Mouse (Mus musculus) c-Kit-negative CD71-positive TER-119-positive erythroid progenitor cells, embryonic 14.5 days (primary cell): Measurements from ENCODE around the gene Crtac1.
A peak's percentile ranks its signal among the peaks of the same experiment; 100 is the strongest.

Experiments used
- DNase-seq: peaks from one replicate; pipeline ENCODE4 v3.0.0-alpha.2; 2013; ENCODE audit warnings: low read depth, low spot score

Crtac1 gene

DNA sequence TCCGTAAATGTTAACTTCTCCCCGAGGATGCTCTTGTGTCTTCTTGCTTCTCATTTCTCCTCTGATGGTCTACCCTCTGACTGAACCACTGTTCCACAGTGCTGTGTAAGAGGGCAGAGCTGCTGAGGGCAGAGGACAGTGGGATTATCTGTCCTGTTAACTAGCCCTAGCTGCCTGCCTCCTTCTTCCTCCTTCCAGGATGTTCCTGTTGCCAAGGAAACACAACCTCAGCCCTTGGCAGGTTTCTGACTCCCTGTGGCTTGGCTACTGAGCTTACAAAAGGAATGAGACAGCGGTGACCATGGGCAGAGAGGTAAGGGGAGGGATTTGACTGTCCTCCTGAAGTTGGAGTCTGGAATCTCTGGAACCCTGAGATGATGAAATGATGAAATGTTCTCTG lies 152.0 kb downstream of the Crtac1 start:
- no peak for DNase-seq

DNA sequence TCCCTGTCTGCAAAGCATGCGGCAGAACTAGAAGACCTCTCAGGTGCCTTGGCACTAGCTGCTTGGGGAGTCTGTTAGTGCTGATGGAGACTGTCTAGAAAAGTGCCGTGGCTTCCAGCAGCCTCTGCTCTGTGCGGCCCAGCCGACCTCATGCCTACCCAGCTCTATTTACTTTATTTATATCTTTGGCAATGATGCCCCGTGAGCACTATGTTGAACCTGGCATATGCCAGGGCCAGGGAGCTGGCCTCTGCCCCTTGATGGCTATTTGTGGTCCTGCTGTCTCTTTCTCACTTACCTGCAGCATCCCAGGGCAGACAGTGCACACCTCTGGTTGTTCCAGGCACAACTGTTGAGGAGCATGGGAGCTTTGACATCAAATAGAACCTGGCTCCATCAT lies 153.1 kb downstream of the Crtac1 start:
- no peak for DNase-seq

DNA sequence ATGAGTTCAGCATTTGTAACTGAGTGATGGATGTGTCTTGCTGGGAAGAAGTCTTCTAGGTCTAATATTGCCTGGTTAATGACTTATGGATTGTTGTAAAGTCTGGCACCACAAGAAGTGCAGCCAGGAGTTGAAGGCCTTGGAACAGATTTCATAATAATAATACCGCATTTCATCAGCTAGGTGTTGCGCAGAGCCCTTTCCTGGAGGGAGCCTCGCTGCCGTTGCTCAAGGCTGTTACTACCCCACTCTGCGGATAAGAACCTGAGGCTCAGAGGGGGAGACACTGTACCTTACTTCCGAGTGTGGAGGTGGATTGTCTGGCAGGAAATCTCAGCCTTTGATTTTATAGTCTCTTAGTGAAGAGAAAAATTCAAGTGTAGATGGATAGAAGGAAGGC lies 154.3 kb downstream of the Crtac1 start:
- no peak for DNase-seq

DNA sequence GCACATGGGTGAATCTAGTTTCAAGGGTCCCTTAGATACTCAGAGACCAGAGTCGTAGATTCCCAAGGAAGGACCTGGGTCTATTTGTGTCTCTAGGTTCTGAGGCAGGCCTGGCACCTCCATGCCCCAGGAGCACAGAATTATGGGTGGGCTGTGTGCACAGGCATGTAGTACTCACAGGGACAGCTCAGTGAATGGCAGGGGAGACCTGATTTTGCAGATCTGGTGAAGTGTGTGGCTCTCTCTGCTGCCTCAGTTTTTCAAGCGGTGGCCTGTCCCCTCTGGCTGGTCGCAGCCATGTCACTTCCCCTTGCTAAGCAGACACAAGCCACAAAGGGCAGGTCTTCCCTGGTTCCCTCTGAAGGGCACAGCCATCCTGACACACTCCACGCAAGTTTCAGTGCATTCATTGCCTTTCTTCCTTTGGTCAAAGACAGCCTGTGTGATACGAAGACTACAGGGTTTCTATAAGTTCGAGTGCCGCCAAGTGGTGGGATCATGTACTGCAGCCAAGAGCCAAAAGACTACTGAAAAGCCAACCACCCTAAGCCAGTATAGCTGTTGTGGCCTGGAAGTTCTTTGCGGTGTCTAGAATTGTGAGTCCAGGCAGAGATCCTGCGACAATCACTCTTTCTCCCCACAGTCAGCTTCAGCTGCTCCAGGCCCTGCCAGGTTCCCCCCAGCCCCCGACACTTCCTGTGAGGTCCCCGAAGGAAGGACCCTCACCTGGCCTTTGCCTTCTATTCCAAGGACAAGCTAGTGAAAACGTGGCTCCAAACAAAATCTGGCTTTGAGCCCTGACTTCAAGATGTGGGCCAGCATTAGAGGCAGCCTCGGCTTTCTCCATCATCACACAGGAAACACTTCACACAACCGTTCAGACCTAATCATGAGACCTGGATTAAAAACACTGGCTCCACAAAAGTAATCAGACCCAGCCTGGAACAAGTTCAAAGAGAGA lies 159.3 kb downstream of the Crtac1 start:
- DNase-seq: peak; percentile 36

DNA sequence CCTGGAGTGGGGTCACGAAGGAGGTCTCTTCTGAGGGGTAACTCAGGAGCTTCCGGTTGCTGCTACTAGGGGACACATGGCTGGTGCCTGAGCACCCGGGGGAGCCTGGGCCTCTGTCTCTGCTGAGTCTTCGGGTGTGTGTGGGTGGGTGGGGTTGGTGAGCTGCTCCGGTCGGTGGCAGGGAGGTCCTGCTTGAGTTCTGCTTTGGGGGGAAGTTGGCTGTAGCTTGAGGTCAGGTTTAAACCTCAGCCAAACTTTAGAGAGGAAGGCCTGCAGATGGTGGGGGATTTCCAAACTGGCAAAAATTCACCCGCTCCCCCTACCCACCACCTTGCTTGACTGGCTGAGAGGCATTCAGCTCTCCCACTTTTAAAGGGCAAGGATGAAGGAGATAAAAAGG lies 160.4 kb downstream of the Crtac1 start:
- DNase-seq: no peak

DNA sequence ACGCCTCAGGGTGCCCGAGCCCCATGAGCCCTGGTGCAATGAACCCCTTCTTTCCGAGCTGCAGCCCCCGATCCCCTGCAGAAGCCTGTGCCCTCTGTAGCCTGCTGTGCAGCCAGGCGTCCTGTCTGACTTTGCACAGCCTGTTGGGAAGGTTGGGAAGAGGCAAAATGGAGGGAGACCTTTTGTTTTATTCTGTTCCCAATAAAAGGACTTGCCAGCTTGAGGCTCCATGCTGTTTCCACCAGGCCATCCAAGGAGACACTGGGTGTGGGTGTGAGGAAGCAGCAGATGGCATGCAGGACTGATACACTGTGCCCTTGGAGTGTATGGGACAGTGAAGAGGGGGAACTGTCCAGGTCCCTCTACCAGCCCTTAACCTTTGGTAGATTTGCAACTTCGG lies 161.5 kb downstream of the Crtac1 start:
- no peak for DNase-seq

DNA sequence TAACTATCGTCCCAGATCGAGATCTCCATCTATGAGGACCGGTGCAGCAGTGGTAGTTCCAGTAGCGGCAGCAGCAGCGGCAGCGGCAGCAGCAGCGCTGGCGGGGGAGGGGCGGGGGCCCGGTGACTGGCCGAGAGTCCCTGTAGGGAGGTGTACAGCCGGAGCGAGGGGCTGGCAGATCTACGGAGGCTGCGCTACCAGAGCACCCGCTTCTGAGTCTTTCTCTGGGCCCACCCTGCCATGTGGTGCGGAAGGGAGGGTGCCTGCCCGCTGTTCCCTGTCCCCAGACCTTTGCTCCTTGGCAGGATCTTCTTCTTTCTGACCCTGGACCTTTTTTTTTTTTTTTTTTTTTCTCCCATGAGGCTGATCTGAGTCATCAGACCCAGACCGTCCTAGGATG lies 163.2 kb downstream of the Crtac1 start:
- no peak for DNase-seq

DNA sequence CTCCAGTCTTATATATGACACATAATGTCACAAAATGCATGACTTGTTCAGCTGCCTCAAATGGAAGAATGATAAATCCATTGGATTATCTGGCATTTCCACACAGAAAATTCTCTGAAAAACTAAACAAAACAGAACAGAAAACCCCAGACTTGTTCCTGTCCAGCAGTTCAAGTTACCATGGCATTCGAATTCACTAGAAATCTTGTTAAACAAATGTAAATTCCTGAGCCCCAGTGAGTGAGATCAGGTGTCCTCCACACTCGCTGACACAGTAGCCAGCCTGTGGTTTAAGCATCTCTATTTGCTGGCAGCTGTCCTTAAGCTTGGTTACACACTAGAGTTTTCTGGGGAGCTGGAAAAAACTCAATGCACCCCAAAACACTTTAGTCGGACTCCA lies 168.1 kb downstream of the Crtac1 start:
- DNase-seq: no peak

DNA sequence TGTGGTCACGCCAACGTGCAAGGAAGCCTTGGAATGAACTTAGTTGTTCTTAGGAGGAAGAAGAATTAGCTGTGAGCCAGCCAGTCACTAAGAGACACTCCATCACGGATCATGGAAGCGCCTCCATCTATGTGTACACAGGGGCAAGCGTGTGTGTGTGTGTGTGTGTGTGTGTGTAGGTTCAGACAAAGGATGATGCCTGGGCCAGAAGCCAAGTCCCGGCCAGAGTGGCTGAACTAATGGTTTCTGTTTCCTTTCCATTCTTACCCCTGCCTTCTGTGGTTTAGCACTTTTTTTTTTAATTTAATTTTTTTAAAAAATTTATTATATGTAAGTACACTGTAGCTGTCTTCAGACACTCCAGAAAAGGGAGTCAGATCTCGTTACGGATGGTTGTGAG lies 171.1 kb downstream of the Crtac1 start:
- no peak for DNase-seq

DNA sequence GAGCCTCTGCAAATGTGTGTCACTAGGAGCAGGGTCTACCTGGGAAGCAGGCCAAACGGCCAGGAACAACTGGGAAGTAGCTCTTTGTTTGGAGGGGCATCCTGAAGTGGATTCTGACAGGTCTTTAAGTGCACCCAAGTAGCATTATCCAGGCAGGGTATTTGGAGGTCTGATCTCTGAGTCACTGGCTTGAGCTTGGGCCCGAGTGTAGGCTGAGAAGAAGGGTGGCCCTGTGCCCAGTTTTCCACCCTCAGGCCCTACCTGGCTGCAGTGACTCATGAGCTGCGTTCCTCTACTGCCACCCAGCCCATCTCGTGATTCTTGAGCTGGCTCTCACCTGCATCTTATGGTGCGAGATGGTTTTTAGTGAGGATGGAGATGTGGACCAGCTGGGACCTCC lies 173.0 kb downstream of the Crtac1 start:
- DNase-seq: no peak

DNA sequence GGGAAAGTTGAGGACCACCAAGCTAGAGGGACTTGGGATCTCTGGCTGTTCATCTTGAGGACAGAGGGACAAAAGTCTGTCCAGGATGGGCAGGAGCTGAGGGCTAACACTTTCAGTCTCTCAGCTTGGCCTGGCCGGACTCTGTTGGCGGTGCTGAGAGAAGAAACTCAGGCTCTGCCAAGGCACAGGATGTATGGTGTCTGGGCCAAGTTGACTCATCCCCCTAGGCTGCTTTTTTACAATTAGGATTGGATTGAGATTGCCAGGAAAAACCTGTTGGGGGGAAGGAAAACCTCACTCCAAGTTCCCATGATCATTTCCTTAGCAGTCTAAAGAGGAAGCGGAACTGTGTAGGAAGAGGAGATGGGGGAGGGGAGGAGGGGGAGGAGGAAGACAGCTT lies 173.6 kb downstream of the Crtac1 start:
- DNase-seq: no peak

DNA sequence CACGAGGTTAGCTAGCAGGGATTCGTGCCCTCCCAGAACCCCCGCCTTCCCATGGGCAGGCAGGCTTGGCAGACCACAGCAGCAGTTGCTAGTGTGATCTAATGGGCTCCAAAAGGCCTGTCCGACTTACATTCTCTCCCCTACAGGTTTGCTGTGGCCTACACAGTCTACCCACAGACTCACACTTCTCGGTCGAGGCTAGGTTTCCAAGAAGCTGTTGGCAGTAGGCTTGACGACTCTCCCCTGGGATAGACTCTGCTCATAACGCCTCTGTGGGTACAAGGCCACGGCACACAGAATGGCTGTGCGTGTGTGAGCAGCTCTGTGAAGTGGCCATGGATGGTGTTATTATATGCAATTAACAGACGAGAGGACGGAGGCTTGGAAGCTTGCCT lies 174.3 kb downstream of the Crtac1 start:
- DNase-seq: no peak

DNA sequence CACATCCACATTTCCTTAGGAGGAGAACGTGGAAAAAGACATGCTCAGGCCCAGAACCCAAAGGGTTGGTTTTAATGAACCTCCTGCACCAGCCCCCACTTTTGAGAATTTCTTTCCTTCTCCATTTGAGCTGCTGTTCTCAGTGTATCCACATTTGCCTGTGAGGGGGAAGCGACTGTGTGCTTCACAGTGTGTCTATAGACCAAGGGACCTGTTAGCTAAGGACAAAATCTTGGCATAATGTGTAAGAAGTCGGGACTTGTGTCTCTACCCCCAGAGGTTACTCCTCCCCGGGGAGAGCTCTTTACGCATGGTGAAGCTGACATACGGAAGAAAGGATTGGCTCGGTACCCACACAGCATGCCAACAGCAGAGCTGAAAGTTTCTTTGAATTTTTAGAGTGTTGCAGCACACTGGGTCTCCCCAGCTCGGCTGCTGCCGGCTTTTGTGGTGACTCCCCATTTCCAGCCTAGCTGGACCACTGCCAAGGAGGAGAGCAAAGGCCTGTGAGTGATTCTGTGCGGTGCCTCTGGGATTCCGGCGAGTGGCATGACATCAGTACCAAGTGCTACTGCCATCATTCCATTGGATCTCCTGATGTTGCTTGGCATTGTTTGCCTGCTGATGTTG lies 174.9 kb downstream of the Crtac1 start:
- no peak for DNase-seq

DNA sequence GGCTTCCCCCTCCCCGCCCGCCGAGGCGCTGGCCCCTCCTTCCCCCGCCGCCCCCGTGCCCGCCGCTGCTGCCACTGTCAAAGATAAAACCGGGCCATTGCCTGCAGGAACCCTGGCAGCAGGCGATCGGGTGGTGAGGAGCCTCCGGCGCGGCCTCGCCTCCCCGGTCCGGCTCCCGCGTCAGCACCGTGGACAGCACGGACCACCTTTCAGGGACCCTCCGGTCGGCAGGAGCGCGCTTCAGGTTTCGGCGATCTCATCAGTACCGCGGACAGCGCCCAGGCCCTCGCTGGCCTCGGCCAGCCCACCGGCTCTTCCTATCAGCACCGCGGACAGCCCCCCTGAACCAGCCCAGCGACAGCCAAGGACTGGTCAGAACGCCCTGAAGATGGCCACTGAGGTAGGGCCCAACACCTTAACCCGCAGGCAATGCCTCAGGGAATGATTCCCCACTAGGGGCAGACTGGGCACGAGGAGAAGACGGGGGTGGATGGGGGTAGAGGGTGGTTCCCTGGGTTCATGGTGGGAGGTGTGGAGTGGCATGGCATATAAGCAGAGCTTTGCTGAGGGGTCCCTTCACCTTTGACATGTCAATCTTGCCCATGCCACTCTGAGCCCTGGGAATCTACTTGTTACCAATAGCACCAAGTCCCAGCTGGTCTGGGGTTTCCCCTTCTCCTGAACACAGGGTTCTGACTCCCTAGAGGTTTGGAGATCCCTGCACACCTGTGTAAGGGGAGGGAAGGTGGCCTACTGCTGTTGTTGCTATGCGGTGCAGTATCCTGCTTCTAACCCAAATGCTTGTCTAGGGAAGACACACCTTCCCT lies 175.6 kb downstream of the Crtac1 start:
- DNase-seq: no peak

DNA sequence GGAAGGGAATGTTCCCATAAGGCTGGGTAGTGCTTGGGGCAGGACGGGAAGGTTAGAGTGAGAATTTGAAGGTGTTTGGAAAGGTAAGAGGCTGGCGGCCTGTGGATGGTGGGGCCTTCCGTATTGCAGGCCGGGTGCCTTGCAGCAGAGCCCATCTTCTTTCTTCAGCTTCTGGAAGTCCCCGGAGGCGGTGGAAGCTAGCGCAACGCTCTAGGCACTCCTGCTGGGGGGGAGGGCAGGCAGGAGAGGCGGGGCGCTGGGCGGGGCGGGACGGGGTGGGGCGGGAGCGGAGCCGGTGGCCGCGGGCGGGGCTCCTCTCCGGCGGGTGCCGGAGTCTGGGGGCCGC lies 176.2 kb downstream of the Crtac1 start:
- no peak for DNase-seq

DNA sequence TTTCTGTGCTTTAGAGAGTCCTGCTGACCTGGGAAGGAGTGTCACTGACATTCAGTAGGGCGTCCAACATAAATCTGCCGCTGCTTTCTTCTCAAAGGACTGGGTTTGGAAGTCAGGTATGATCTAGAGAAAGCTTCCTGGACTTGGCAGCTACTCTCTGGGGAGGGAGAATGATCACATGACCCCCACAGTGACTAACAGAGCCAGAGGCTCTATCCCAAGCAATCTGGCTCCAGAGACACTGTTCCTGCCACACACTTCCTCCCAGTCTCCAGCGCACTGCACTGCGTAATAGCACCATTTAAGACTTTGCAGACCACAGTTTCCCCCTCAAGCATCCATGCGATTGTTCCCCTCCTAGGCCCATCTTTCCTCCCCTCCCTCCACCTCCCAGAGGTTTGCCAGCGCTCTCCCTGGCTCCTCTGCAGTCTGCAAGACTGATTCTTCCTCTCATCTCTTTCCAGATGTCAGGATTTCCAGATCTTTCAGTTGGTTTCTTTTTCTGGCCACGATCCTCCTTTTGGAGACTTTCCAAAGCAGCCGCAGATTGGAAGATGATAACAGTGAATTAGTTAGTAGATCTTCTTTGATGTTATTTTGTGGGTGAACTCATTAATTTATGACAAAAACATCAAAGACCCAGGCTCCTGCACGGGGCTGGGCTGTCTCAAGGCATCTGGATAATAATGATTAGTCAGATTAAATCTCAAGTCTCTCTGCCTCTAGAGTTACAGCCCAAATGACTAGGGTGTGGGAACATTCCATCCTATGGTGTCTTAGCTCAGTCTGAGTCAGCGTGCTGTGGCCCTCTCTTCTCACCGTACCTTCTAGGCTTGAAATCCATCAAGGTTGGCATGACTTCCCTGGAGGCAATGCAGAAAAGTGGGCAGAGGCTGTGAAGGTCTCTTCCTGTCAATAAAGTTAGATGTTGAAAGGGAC lies 181.3 kb downstream of the Crtac1 start:
- DNase-seq: no peak

DNA sequence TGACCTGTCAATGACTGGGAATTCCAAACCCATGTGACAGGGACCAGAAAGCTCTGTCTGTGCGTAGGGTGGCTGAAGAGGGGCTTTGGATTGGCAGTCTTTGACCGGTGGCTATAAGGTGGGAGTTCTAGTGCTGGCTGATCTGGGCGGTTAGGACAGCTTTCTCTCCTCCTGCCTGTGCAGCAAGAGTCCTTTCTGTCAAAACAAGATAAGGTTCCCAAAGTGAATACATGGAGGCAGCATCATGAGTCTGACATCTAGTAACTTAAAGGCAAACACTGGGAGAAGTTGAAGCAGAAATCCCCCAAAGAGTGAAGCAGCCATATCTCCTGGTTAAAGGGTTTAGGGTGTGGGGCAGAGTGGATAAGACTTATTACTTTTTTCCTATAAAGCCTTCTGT lies 184.1 kb downstream of the Crtac1 start, which contains the start of gene Golga7b:
Golga7b (plus strand) TSS at position 56 of the 400 bp plus-strand sequence.
- DNase-seq: no peak

DNA sequence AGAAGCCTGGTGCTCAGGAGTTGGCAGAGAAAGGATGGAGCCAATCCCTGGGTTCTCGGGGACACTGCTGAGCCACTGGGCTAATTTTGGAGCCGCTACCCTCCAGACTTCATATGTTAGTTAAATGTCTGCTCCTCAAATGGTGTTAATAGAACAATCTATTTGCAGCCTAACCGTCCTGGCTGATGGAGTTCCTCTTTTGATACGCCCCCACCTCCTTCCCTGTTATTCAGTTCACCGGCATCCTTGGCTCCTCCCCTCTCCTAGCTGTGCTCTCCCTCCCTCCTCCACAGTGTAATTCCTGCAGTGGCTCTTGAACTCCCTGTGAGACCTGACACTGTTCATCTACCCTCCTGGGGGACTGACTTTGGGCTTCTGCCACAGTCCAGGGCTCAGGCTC lies 185.0 kb downstream of the Crtac1 start:
- DNase-seq: no peak

DNA sequence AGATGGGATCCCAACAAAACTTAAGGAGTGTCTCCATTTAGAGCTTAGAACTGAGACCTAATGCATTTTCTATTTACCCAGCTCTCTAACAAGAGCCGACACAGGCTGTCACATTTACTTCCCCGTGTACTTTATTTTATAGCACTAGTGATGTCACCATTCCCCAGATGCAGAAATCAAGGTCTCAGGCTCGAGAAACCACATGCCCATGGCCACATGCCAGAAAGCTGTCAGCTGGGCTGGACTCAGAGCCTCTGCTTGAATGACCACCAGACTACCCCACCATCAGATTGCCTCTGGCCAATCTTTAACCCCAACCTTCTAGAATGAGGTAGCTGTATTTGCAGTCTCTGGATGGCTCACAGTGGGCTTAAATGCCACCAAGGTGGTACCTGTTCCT lies 188.2 kb downstream of the Crtac1 start:
- no peak for DNase-seq

DNA sequence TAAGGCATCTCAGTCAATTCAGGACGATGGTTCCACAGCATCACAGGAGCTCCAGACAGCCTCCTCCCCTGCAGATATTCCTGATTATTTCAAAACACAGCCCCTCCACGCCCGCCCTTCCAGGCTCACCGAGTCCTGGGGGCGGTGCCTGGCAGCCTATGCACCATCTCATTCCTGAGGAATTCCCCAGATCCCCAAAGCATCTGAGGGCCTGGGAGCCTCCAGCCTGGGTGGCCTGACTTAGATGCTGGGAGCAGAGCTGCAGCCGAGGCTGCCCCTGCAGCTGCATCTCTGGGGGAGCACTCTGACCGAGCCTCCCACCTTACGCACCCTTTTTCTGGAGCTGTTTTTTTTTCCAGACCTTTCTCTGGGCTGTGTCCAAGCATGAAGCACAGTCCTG lies 190.7 kb downstream of the Crtac1 start:
- DNase-seq: no peak

DNA sequence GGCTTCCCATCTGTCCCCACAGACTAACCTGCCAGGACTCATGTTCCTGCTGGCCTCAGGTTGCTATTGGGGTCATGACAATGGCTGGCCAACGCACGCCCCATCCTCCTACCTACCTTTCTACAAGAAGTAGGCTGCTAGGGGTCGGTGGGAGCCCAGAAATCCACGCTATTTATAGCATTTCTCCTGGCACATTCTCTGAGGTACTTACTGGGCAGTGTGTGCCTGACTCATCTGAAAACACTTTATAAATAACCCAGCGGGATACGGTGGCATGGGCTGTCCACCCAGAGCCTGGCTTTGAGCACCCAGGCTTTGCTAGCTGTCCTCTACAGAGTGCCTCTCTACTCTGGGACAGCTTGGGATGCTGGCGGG lies 193.3 kb downstream of the Crtac1 start:
- no peak for DNase-seq
